Mouse (Mus musculus) liver, postnatal 0 days (tissue): ENCODE measurements around the gene Mmachc. TPM values are rescaled to one million over a fixed set of nuclear protein-coding genes. Genes with fewer than 3 reads are reported as not detected.
A peak's percentile ranks its signal among the peaks of the same experiment; 100 is the strongest.

ENCODE experiments used
- ATAC-seq: fragments of 200-750 bp; cut with Nextera tagmentation; 2 replicates; pipeline ENCODE4 v1.8.0; 2017; ENCODE audit warnings: mild to moderate bottlenecking, moderate library complexity
- DNase-seq: peaks from one replicate; pipeline ENCODE4 v3.0.0-alpha.2; 2016
- H3K27ac ChIP-seq: fragments of 300-500 bp; sonication (generic); 2 replicates; pipeline ENCODE4 v1.5.1; 2014; ENCODE audit warnings: antibody characterized with exemption, moderate library complexity, mild to moderate bottlenecking, low read depth
- H3K27me3 ChIP-seq: fragments of 300-500 bp; sonication (generic); 2 replicates; pipeline ENCODE4 v1.6.1; 2014; ENCODE audit warnings: low read length, control low read depth, mixed read lengths; ENCODE audit not compliant: insufficient read depth
- H3K36me3 ChIP-seq: fragments of 300-500 bp; sonication (generic); replicated peaks from 2 replicates; pipeline ENCODE4 v1.6.1; 2014; ENCODE audit warnings: mild to moderate bottlenecking, control low read depth, low read length, moderate library complexity, mixed read lengths; ENCODE audit not compliant: insufficient read depth
- H3K4me1 ChIP-seq: fragments of 300-500 bp; sonication (generic); 2 replicates; pipeline ENCODE4 v1.6.1; 2014; ENCODE audit warnings: antibody characterized with exemption, mild to moderate bottlenecking, control low read depth; ENCODE audit not compliant: insufficient read depth
- H3K4me2 ChIP-seq: fragments of 300-500 bp; sonication (generic); 2 replicates; pipeline ENCODE4 v1.6.1; 2014; ENCODE audit warnings: low read depth, mild to moderate bottlenecking, low read length, moderate library complexity, mixed read lengths
- H3K4me3 ChIP-seq: fragments of 300-500 bp; sonication (generic); 2 replicates; pipeline ENCODE4 v1.5.1; 2014; ENCODE audit warnings: low read depth, low read length
- H3K9ac ChIP-seq: fragments of 300-500 bp; sonication (generic); replicated peaks from 2 replicates; pipeline ENCODE4 v1.6.1; 2014; ENCODE audit warnings: mild to moderate bottlenecking, moderate library complexity
- H3K9me3 ChIP-seq: fragments of 300-500 bp; sonication (generic); 2 replicates; pipeline ENCODE4 v1.6.1; 2016; ENCODE audit warnings: mild to moderate bottlenecking, control low read depth, low read length, mixed read lengths
- CTCF ChIP-seq: sonication (generic); IDR thresholded peaks from 2 replicates; pipeline ENCODE4 v1.5.1; 2016; ENCODE audit warnings: antibody characterized with exemption, low read depth
- EP300 ChIP-seq: IDR thresholded peaks from 2 replicates; pipeline ENCODE4 v1.6.1; 2016; ENCODE audit warnings: antibody characterized with exemption, low read depth, mild to moderate bottlenecking
- WGBS: fragments of 180-500 bp; shearing (Covaris S2); extraction: QIAGEN DNeasy Blood & Tissue Kit; methylation state at CpG from one replicate; pipeline ENCODE4 v1.1.7; 2014; ENCODE audit not compliant: insufficient replicate concordance; 5-methylcytosine and 5-hydroxymethylcytosine counted together
- polyA plus RNA-seq: library from polyadenylated mRNA; unstranded; fragments of >200 nt; fragmentation: Nextera tagmentation; extraction: Ambion mirVana; gene quantifications from 2 replicates; pipeline ENCODE4 v1.2.1, GENCODE M21; 2015

Mmachc gene
- 10.8 and 10.9 TPM in 2 replicates for polyA plus RNA-seq

DNA sequence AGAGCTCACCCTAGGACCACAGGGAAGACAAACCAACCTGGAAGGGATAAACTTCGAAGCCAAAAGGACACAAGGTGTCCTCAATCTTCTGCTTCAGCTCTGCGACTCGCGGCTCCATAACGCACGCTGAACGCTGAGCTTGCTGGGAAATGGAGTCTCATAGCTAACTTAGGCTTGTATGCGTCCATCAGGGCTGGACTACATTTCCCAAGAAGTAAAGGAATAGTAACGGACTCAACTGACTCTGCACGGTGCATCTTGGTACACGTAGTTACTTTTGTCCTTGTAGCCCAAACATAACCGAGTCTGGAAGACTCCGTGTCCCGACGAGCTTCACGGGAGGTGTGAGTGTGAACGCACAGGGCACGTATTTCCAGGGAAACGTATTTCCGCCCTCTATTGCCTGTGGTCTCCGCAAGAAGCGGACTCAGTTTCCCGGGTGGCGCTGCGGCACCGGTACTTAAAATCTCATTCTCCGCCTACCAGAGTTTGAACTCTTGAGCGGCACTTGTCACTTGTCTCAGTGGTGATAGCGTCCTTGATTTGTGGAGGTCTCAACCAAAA lies at the start of gene Mmachc, which contains the start of gene Ccdc163:
TSS of gene Mmachc (minus strand) at position 206 of the 564 bp plus-strand sequence.
TSS of gene Ccdc163 (plus strand) at position 309 of the 564 bp plus-strand sequence.
- Histone ChIP-seq H3K4me3 (peak within 1 kb of the TSS; percentile 56), H3K27ac (peak within 1 kb of the TSS; percentile 57), H3K36me3 (peaks cover 4% of the 10 kb centered on the region; the same call in 1 of the 2 replicates), H3K4me1 (peaks cover 14% of the 10 kb centered on the region), H3K4me2 (peak within 1 kb of the TSS; percentile 74), H3K9ac (peak within 1 kb of the TSS; percentile 73), H3K27me3 (no peaks in the 10 kb centered on the region), H3K9me3 (no peaks in the 10 kb centered on the region)
- TF ChIP-seq CTCF: peak; percentile 39
- TF ChIP-seq EP300: peak; percentile 66; the same call in 1 of the 2 replicates
- DNase-seq (peak; percentile 88), ATAC-seq (peak; percentile 99)
- under 1% methylated on average over 29 of the region's 29 CpGs for WGBS

DNA sequence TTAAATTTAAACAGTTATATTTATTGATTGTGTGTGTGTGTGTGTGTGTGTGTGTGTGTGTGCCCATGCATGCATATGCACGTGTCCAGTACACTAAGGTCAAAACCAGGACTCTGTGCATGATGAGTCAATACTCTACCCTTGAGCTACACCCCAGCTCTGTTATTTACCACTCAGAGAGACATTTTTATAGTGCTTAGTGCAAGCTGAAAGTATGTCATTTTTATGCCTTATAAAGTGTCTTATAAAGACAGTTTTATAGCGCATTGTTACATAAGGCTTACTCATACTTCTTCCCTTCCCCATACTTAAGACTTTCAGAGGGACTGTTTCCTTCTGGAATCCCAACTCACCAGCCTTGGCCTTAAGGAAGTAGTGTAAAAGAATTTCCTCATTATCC lies 41.5 kb upstream of the Mmachc start:
- DNase-seq: no peak
- no peak overlapping the region for H3K4me2 ChIP-seq
- H3K27me3 ChIP-seq: no peaks in the 10 kb centered on the region
- H3K9me3 ChIP-seq: no peaks in the 10 kb centered on the region
- TF ChIP-seq EP300 (no peak), CTCF (no peak)
- H3K36me3 ChIP-seq: no peaks in the 10 kb centered on the region
- 83% methylated on average over 2 of the region's 2 CpGs for WGBS
- ATAC-seq: no peak
- H3K4me1 ChIP-seq: no peaks in the 10 kb centered on the region
- H3K27ac ChIP-seq: no peak overlapping the region
- no peak overlapping the region for H3K4me3 ChIP-seq
- H3K9ac ChIP-seq: no peak overlapping the region

GRCm38 (mm10) chr4:116738972-116739751 lies 31.0 kb upstream of the Mmachc start:
- H3K4me1 ChIP-seq: no peaks in the 10 kb centered on the region

DNA sequence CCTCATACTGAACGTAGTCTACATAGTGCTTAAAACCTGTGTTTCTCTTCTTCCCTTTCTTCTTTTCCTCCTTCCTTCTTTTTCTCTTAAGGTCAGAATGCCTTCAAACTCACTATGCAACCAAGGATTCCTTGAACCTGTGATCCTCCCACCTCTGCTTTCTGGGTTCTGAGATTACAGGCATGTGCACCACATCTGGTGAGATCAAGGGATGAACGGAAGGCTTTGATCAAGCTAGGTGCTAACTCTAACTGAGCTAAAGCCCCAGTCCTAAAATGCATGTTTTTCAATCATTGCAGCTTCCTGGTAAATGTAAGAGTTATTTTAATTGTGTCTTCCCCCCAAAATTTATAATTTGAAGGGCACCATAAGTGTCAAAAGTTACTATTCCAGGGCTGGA lies 26.8 kb upstream of the Mmachc start:
- no peak for ATAC-seq
- H3K36me3 ChIP-seq: no peaks in the 10 kb centered on the region
- no peak overlapping the region for H3K4me3 ChIP-seq
- no peaks in the 10 kb centered on the region for H3K9me3 ChIP-seq
- WGBS: 73% methylated on average over 2 of the region's 2 CpGs
- no peak overlapping the region for H3K4me2 ChIP-seq
- H3K27ac ChIP-seq: no peak overlapping the region
- H3K27me3 ChIP-seq: no peaks in the 10 kb centered on the region
- no peak overlapping the region for H3K9ac ChIP-seq
- no peaks in the 10 kb centered on the region; the same call in 1 of the 2 replicates for H3K4me1 ChIP-seq
- no peak for DNase-seq
- TF ChIP-seq CTCF (no peak), EP300 (no peak)

More at GRCm38 (mm10) chr4:116738972-116739751, 31.0 kb upstream of the Mmachc start:
- Histone ChIP-seq H3K4me3 (no peak overlapping the region), H3K36me3 (no peaks in the 10 kb centered on the region; the same call in 1 of the 2 replicates), H3K9ac (no peak overlapping the region), H3K27ac (no peak overlapping the region), H3K9me3 (no peaks in the 10 kb centered on the region), H3K4me2 (no peak overlapping the region), H3K27me3 (no peaks in the 10 kb centered on the region)
- ATAC-seq (no peak), DNase-seq (no peak)
- TF ChIP-seq CTCF (no peak), EP300 (no peak)
- WGBS: 63% methylated on average over 9 of the region's 9 CpGs

DNA sequence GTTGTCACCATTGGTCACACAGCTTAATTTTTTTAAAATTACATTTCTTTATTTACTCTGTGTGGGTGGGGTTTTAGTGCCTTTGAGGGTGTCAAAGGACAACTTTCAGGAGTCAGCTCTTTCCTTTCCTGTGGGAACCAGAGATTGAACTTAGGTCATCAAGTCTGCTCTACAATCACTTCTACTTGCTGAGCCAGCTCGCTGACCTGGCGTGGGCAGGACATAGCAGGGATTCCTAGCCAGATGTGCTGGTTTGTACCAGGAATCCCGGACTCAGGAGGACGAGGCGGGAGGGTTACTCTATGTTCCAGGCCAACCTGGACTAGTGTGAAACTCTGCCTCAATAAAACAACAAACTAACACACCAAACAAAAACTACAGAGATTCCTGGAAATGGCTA lies 24.1 kb upstream of the Mmachc start:
- H3K36me3 ChIP-seq: no peaks in the 10 kb centered on the region
- no peak overlapping the region for H3K4me2 ChIP-seq
- WGBS: 62% methylated on average over 5 of the region's 5 CpGs
- H3K4me3 ChIP-seq: no peak overlapping the region
- no peak overlapping the region for H3K9ac ChIP-seq
- no peak overlapping the region for H3K27ac ChIP-seq
- TF ChIP-seq EP300: no peak
- no peak for TF ChIP-seq CTCF
- no peak for DNase-seq
- H3K4me1 ChIP-seq: no peaks in the 10 kb centered on the region; the same call in 1 of the 2 replicates
- ATAC-seq: no peak
- no peaks in the 10 kb centered on the region for H3K27me3 ChIP-seq
- no peaks in the 10 kb centered on the region for H3K9me3 ChIP-seq

GRCm38 (mm10) chr4:116731077-116731476 lies 22.9 kb upstream of the Mmachc start:
- TF ChIP-seq CTCF: no peak
- TF ChIP-seq EP300: no peak
- Histone ChIP-seq H3K27me3 (no peaks in the 10 kb centered on the region), H3K27ac (no peak overlapping the region), H3K4me1 (peaks cover 2% of the 10 kb centered on the region), H3K9ac (no peak overlapping the region), H3K9me3 (no peaks in the 10 kb centered on the region), H3K36me3 (no peaks in the 10 kb centered on the region), H3K4me3 (no peak overlapping the region), H3K4me2 (no peak overlapping the region)
- no peak for ATAC-seq
- no peak for DNase-seq
- 61% methylated on average over 9 of the region's 9 CpGs for WGBS
